Mouse (Mus musculus): ENCODE measurements around the gene Sfmbt1.

The Sfmbt1 gene

GRCm38 (mm10) chr14:30826174-30827140, 111.8 kb downstream of the Sfmbt1 start:
- no peak for DNase-seq (ENCODE audit: low spot score)

- DNase-seq (ENCODE audit: low spot score) = no peak
Observed at GRCm38 (mm10) chr14:30827480-30827879, 112.8 kb downstream of the Sfmbt1 start.

GRCm38 (mm10) chr14:30828077-30828476, 113.4 kb downstream of the Sfmbt1 start:
- no peak for DNase-seq (ENCODE audit: low spot score)

GRCm38 (mm10) chr14:30828635-30829460, 114.2 kb downstream of the Sfmbt1 start:
- DNase-seq (ENCODE audit: low spot score) = peak; percentile 37

GRCm38 (mm10) chr14:30837416-30837996, 122.9 kb downstream of the Sfmbt1 start:
- DNase-seq (ENCODE audit: low spot score) = no peak

GRCm38 (mm10) chr14:30843701-30844100, 129.1 kb downstream of the Sfmbt1 start:
- DNase-seq (ENCODE audit: low spot score) = no peak

- DNase-seq (ENCODE audit: low spot score) = no peak
Observed at GRCm38 (mm10) chr14:30850504-30850903, 135.9 kb downstream of the Sfmbt1 start.

GRCm38 (mm10) chr14:30852325-30852724, 137.7 kb downstream of the Sfmbt1 start:
- DNase-seq (ENCODE audit: low spot score) = no peak

- DNase-seq (ENCODE audit: low spot score) = no peak
Observed at GRCm38 (mm10) chr14:30855316-30855715, 140.7 kb downstream of the Sfmbt1 start.

GRCm38 (mm10) chr14:30856885-30857507, 142.3 kb downstream of the Sfmbt1 start:
- DNase-seq (ENCODE audit: low spot score) = no peak

GRCm38 (mm10) chr14:30857990-30858389, 143.3 kb downstream of the Sfmbt1 start:
- no peak for DNase-seq (ENCODE audit: low spot score)

GRCm38 (mm10) chr14:30861421-30862125, 146.9 kb downstream of the Sfmbt1 start:
- no peak for DNase-seq (ENCODE audit: low spot score)

GRCm38 (mm10) chr14:30862368-30862767, 147.7 kb downstream of the Sfmbt1 start:
- no peak for DNase-seq (ENCODE audit: low spot score)

GRCm38 (mm10) chr14:30865311-30865710, 150.7 kb downstream of the Sfmbt1 start:
- no peak for DNase-seq (ENCODE audit: low spot score)

- peak; percentile 68 for DNase-seq (ENCODE audit: low spot score)
Observed at GRCm38 (mm10) chr14:30867042-30867441, 152.4 kb downstream of the Sfmbt1 start.

GRCm38 (mm10) chr14:30868826-30869225, 154.2 kb downstream of the Sfmbt1 start:
- no peak for DNase-seq (ENCODE audit: low spot score)

- no peak for DNase-seq (ENCODE audit: low spot score)
Observed at GRCm38 (mm10) chr14:30869391-30869801, 154.7 kb downstream of the Sfmbt1 start.

GRCm38 (mm10) chr14:30870206-30871147, 155.8 kb downstream of the Sfmbt1 start:
- DNase-seq (ENCODE audit: low spot score) = no peak
